Mouse (Mus musculus): ENCODE measurements at regions not wholly inside any gene's neighbourhood (a gene's known extent, or its start where the extent isn't known, plus 50 kb on each side); places are given as distances from the start of the nearest gene placed in this dataset.

DNA sequence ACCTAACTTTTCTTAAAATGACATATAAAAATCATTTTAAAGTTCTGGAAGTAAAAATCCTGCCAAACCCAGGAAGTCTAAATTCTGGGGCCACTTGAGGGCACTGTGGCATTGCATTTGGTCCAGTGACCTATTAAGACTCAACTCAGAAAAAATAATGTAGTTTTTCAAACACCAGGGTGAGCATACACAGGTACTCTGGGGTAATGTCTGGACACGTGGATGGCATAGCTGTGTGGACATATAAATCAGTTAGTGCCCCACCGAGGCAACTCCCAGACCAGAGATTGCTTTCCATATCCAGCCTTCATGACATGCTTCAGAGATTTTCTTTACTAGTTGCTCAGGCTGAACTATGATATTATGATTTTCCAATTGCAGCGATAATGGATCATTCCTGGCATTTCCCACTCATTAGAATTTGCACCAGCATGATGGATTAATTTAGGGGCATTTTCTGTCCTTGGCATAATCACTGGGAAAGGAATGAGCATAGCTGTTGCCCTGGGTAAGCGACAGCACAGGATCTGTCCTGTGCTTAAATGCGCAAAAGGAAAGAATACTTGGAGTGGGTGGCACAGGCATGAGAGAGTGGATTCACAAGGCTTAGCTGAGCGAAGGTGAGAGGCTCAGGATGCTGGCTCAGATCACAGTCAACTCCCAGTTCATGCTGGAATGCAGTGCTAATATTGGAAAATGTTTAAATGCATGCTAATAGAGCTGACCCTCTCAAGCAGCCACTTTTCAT lies 1526.6 kb upstream of the Cdh8 start:
- DNase-seq (ENCODE audit: low spot score in 2 of 2): peak; percentile 65 to 67

DNA sequence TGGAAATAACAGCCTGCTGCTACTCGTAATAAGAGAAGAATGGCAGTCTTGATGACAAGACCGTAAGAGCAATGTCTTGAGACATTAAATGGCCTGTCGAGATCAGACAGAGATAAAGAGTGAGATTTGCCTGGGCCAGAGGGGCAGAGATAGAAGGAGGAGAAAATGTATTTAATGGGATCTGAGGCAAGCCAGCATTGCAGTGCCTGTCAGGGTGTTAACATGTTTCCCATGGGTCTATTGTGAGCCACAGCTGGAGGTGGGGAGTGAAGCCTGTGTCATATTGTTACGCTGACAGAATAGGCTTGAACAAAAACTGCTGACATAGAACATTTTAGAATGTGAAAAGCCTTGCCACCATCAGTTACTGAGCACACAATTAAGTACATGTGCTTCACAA lies 1523.3 kb upstream of the Cdh8 start:
- no peak for DNase-seq (ENCODE audit: low spot score in 2 of 2)

DNA sequence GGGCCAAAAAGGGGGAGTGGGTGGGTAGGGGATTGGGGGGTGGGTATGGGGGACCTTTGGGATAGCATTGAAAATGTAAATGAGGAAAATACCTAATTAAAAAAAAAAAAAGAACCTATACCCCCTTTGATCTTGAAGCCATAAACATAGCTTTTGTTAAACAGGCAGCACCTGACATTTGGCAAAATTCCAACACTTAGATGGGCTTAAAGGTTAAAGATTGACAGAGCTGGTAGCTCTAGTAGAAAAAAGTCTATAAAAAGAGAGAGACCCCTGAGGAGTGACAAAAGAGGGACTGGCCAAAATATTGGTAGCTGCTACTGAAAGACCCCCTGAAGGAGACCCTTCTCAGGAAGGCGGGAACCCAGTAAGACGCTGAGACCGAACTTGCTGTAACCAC lies 1474.0 kb upstream of the Cdh8 start:
- DNase-seq (ENCODE audit: low spot score in 2 of 2): no peak

DNA sequence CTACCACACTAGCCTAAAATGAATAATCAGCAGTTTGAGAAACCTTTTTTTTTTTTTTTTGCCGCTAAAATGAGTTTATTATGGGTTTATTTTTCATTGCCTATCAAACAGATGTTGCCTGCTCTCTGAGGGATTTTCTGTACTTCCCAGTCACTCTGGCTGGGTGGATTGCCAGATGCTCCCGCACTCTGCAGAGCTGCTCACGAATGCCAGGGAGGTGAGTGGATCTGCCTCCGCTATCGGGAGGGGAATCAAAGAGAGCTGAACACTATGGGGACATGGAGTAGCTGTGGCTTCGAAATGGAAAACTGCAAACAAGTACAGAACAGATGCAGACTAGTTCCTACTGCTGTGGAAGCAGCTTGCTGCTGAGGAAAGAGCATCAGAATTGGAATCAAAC lies 1449.4 kb upstream of the Cdh8 start:
- no peak for DNase-seq (ENCODE audit: low spot score in 2 of 2)

DNA sequence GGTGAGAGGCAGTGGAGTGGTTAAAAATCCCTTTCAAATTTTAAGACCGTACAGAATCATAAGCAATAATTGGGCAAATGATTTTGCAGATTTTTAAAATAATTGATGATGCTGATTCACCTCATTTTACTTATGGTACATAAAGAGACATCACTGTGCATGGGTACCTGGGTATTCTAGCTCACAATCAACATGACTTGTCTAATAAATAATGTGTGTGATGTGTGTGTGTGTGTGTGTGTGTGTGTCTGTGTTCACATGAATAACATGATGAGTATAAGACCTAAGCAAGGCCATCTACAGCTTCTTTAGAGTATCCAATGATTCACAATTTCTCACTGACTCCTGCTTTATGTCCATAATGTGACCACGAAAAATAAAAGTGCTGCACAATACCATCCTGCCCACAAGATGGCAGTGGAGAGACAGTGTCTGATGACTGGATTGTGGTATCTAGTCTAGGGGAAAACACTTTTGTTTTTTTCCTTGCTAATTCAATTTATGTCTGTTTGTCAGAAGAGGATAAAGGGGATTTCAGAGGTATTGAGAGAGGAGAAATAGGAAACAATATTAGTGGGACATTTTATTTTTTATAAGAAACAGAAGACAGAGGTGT lies 1434.7 kb upstream of the Cdh8 start:
- peak; percentile 75 to 81 for DNase-seq (ENCODE audit: low spot score in 2 of 2)
